Mouse (Mus musculus): ENCODE results near the gene Kcnd2.
A peak's percentile ranks its signal among the peaks of the same experiment; 100 is the strongest.

The Kcnd2 gene

DNA sequence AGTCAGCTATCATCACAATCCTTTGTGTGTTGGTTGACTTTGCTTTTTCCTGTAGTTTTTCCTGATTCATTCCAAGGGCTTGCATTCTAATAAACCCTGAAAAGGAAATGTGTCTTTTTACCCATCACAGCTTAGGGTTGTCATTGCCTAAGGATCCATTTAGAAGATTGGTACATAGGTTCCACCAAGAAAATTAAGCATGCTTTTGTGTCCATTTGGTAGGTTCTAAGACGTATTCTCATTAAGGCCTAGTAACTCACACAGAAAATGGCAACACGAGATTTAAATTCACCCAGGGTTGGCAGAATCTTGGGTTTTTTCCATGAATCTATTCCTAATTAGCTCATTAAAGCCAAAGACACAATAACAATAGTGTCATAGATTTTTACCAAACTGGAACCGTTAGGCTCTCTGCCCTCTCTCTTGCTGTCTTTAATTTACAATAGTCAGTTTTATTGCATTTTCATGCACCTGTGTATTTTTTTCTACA, 477.6 kb downstream of the Kcnd2 start:
- DNase-seq (ENCODE audit: low spot score in 2 of 2): no peak

DNA sequence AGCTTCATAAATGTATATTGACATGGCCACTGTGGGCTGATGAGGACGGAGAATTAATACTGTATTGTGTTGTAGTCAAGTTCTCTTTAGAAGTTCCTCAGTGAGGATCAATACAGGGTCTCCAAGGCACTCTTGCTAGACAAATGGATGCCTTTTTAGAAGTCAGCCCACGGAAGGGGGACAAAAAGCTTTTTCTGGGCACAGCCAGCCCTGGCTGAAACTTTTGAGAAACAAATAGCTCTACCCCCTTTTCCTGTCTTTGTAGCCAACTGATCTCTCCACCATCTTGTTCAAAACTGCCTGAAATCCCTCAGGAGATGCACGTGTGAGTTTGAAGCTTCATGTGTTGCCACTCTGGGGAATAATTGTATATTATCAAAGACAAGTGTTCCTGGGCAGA, 482.3 kb downstream of the Kcnd2 start:
- no peak for DNase-seq (ENCODE audit: low spot score in 2 of 2)

DNA sequence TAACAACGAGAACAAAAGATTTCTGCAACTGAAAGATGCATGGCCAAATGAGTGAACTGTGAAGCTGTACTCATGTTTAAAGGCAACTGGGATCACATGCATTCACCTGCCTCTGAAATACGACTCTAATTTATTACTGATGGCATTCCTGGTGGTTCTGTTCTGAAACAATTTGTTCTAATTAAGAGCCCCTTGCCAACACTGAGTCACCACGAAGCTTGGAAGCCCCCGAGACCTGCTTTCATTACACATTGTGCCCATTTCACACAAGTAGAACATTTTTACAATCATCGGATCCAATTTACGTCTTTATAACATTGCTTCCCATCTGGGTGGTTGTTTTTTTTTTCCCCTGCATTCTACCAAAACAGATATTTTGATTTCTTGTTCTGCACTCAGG, 485.8 kb downstream of the Kcnd2 start:
- no peak for DNase-seq (ENCODE audit: low spot score in 2 of 2)

DNA sequence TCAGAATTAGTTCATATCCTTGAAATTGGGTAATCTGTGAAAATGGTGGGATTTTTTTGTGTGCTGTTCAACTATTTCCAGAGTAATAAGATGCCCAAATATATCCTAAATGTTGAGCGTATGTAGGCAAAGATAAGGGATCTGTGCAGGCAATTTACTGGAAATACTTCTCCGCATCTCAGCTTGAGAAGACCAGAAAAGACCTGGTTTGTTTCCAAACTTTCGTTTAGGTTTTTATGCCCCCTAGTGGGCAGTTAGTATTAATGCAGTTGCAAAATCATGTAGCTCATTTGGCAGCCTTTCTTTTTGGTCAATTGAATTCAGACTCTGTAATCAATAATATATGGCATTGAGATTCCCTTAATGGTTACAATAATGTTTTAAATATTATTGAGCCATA, 493.9 kb downstream of the Kcnd2 start:
- DNase-seq (ENCODE audit: low spot score in 2 of 2): peak in 1 of 2 experiments; percentile 12

DNA sequence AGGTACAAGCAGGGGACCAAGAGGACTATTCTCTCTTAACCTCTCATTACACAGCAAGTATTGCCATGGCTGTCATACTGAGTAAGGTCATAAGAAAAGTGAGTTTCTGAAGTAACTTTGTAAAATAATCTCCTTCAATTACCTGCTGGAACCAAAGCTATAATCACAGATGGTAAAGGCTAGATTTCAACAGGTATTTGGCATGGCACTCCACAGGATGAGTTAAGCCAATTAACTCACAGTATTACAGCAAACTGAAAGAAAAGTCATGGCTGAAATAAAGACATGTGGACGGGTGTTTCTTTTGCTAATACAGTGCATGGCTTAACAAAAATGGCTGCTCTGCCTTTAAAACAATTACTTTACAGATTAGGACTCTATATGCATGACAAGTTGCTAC, 503.8 kb downstream of the Kcnd2 start:
- DNase-seq (ENCODE audit: low spot score in 2 of 2): no peak

DNA sequence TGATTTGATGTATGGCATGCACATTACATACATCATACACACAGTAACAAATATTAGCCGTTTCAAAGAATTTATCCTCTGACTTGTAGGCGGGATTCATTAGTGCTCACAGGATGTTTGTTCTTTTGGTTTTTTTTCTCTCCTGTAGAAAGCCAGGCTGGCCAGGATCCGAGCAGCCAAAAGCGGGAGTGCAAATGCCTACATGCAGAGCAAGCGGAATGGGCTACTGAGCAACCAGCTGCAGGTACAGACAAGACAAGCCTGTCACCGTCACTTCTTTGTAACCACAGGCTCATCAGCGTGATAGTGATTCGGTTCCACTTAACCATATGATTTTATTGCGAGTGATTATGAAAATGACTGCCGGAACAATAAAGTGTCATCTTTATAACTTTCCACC, 506.9 kb downstream of the Kcnd2 start:
- no peak for DNase-seq (ENCODE audit: low spot score in 2 of 2)

DNA sequence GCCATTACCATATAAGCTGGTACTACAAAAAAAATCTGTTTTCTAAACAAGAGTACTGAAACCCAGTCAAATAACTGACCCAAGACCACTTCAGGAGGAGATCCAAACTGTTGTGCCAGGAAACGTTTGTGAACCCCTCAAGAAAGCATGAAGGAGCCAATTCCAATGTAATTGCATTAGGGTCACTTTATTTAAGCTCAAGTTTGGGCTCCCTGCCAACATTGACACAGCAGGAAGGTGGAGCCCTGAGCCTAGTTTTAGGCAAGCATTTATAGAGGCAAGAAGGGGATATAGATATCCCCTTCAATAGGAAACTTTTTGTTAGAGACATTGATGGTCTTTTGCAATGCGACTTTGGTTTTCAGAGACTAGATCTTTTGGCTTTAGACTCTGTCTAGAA, 525.3 kb downstream of the Kcnd2 start:
- no peak for DNase-seq (ENCODE audit: low spot score in 2 of 2)

DNA sequence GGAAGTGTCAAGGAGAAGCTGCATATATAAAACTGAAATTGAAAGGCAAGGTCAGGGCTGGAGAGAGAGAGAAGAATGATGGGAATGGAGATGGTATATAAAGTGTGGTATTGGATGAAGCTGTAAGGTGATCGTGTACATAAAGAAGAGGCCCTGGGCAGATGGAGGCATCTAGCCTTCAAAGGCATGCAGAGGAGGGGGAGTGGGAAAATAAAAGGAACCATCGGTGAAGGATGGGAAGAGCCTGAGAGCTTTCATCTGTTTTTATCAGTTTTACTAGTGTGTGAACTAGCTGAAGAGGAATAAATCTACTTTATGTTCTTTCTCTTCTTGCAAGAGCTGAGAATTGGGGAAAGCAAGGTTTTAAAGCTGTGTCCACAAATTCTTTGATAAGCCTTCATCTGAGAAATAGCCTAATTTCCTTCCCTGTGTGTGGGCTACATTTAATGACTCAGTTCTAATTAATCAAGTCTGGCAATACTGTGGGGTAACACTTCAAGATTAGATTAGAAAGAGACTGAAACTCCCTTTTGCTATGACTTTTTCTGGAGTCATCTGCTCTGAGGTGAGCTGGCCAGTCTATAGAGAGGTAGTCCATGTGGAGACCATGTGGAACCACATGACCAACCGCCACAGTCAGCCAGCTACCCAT, 529.4 kb downstream of the Kcnd2 start:
- DNase-seq (ENCODE audit: low spot score in 2 of 2): no peak

DNA sequence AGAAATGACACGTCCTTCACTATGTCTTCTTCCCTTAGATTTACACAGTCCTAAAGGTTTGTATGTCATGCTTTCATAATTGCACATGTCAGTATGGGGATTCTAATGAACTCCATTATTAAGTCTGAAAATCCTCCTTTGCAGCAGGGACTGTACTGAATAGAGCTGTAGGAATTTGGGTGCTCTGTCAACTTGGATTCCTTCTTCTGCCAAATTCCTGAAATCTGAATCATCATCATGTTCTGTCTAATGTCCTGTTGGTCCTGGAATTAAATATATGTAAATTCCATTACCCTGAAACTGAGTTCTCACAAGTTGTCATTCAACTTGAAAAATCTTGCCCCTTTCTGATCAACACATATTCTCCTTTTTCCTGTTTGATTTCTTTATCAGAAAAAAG, 532.2 kb downstream of the Kcnd2 start:
- no peak for DNase-seq (ENCODE audit: low spot score in 2 of 2)

DNA sequence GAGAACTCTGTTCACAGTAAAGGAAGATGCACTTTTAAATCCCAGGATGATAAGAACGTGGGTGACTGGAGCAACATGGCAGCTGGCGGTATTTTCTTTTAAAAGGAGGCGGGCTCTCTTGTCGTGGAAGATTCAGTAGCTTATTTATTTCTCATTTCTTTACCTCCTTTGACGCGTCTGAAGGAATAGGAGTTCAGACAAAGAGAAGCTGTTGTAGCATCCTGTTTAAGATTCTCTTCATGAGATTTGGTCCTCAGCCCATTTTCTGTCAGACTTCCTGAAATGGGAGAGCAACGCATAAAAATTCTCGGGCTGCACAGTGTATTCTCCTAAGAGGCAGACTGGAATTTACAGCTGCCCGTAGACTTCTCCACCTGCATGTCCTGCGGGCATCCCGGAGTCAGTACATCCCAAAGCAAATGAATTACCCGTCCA, 552.5 kb downstream of the Kcnd2 start:
- peak; percentile 4 to 16 for DNase-seq (ENCODE audit: low spot score in 2 of 2)

DNA sequence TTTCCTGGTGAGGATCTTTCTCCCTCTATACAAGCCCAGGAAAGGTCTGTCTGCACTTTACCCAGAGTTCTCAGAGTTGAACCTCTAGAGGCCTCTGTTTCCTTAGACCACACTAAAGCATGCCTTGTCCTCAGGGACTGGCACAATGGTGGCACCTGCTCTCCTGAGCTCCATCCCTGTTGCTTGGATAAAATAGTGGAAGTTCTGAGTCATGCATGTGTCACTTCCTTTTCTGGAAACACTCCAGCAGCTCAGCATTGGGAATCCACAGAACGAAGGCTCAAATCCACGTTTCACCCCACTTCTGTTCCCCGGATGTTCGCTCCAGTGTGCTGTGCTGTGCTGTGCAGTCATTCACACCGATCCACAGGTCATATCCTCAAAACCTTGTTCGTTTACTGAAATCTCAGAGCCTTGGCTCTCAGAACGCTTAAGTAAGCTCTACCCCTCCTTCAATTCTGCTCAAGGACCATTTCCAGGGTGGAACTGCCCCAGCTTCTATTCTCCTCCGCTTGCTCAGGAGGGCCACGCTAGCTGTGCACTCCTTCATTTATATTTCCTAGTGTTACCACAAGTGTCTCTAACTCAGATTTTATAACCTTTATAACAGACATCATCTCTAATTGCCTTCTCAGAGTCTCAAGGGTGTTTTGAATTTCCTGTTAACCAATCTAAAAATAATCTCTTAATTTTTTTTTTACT, 553.6 kb downstream of the Kcnd2 start:
- no peak for DNase-seq (ENCODE audit: low spot score in 2 of 2)

DNA sequence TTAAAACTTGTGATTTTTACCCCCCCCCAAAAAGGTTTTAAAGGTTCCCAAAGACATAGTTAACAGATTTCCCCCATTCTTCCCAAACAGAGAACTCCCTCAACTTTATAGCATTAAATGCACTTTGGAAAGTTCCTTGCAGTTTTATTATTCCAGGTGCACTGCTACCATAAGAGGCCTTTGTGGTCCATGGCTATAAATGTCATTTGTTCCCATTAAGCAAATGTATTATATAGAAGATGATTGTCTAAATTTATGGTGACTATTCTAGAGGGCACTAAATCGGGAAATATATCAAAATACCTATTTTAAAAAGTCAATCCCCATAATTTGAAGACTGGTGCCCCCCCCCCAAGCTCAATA, 554.1 kb downstream of the Kcnd2 start:
- no peak for DNase-seq (ENCODE audit: low spot score in 2 of 2)

DNA sequence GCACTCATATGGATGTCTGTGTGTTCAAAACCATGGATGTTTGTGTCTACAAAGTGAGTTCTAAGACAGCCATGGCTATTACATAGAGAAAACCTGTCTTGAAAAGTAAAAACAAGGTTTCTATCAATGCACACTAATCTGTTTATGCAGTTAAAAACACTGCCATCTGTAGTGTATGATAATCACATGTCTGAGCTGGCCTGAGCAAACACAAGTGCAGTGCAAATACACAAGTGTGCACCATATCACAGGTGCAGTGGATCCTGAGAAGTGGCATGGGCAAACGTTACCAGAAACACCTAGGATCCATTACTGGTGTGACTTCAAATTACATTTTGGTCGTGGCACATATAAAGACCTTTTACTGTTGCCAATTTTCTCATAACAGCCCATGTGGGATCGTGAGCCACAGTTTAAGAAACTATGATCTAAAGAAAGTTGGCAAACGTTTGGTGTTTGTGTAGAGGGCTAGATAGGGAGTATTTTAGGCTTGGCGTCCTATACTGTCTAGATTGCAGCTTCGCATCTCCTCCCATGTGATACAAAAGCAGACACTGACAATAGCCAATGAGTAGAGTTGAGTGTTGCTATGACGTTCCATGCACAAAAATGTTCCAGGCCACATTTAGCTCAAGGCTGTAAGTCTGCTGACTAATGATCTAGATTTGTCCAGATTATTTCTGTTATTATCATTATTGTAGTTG, 559.1 kb downstream of the Kcnd2 start:
- DNase-seq (ENCODE audit: low spot score in 2 of 2): no peak
